Mouse (Mus musculus) cortical plate, adult 2 months (tissue): ENCODE results near the gene Tsnaxip1.
A peak's percentile ranks its signal among the peaks of the same experiment; 100 is the strongest.

ENCODE experiments used
- CTCF ChIP-seq: fragments of 200-500 bp; IDR thresholded peaks from 2 replicates; pipeline ENCODE4 v1.5.1; 2011; ENCODE audit warnings: mild to moderate bottlenecking, control low read depth, low read length; ENCODE audit not compliant: insufficient read depth; ENCODE audit errors: extremely low read depth
- POLR2A ChIP-seq: fragments of 200-500 bp; IDR thresholded peaks from 2 replicates; pipeline ENCODE4 v1.6.1; 2011; ENCODE audit warnings: mild to moderate bottlenecking, low read length, control low read depth; ENCODE audit not compliant: insufficient read depth; ENCODE audit errors: extremely low read depth

GRCm38 (mm10) chr8:105892432-105892831 lies 64.9 kb downstream of the Tsnaxip1 start:
- peak; percentile 69 for TF ChIP-seq CTCF
- TF ChIP-seq POLR2A = 0 out of 2 replicates have a peak, but pooled peaks have one; percentile 9
